Mouse (Mus musculus): ENCODE measurements around the gene Slfn1. TPM values are rescaled to one million over a fixed set of nuclear protein-coding genes. Genes with fewer than 3 reads are reported as not detected.

The Slfn1 gene
- total RNA-seq, 1 experiment from 2014 or later: not detected

Other genes with a start within 250 kb of the Slfn1 start
- 5.9 and 9.4 TPM in 2 replicates for gene Rffl, start 245.6 kb upstream of the Slfn1 start, total RNA-seq (2021)
- 15.1 and 19.1 TPM in 2 replicates for gene Rad51d, start 226.2 kb upstream of the Slfn1 start, total RNA-seq (2021)
- gene Fndc8, start 224.7 kb upstream of the Slfn1 start, total RNA-seq (2021): 0.18 TPM in 1 of 2 replicates, not detected in the other
- gene Nle1, start 208.4 kb upstream of the Slfn1 start, total RNA-seq (2021): 23.5 and 31.4 TPM in 2 replicates
- gene Unc45b, start 206.3 kb upstream of the Slfn1 start, total RNA-seq (2021): 6.2 and 9.8 TPM in 2 replicates
- gene Slfn5, start 165.5 kb upstream of the Slfn1 start, total RNA-seq (2021): 24.7 and 32.5 TPM in 2 replicates
- 16.6 and 19.7 TPM in 2 replicates for gene Slfn9, start 125.0 kb upstream of the Slfn1 start, total RNA-seq (2021)
- 2.4 and 2.8 TPM in 2 replicates for gene Slfn8, start 96.0 kb upstream of the Slfn1 start, total RNA-seq (2021)
- 2.4 and 4.6 TPM in 2 replicates for gene Slfn2, start 51.7 kb upstream of the Slfn1 start, total RNA-seq (2021)
- gene Slfn4, start 58.3 kb downstream of the Slfn1 start, total RNA-seq (2021): 0.24 TPM in 1 of 2 replicates, not detected in the other
- 2.4 and 4.2 TPM in 2 replicates for gene Slfn3, start 74.5 kb downstream of the Slfn1 start, total RNA-seq (2021)
- not detected in 2 replicates for gene Slfn14, start 169.9 kb downstream of the Slfn1 start, total RNA-seq (2021)
- gene Ap2b1, start 182.2 kb downstream of the Slfn1 start, total RNA-seq (2021): 90.8 and 107 TPM in 2 replicates
- 18.1 and 18.3 TPM in 2 replicates for gene Pex12, start 185.7 kb downstream of the Slfn1 start, total RNA-seq (2021)